Mouse (Mus musculus) brain, adult 2 months (tissue): Measurements from ENCODE around the gene Rnf151.
A peak's percentile ranks its signal among the peaks of the same experiment; 100 is the strongest.
"Not testable (repeated sequence)": the region's sequence is repeated elsewhere in the genome, so short reads cannot be mapped to it uniquely, and the experiment has no call there.

Experiments used
- DNase-seq: peaks from one replicate; pipeline ENCODE4 v3.0.0; 2011; ENCODE audit warnings: low read depth, low spot score

Rnf151 gene

DNA sequence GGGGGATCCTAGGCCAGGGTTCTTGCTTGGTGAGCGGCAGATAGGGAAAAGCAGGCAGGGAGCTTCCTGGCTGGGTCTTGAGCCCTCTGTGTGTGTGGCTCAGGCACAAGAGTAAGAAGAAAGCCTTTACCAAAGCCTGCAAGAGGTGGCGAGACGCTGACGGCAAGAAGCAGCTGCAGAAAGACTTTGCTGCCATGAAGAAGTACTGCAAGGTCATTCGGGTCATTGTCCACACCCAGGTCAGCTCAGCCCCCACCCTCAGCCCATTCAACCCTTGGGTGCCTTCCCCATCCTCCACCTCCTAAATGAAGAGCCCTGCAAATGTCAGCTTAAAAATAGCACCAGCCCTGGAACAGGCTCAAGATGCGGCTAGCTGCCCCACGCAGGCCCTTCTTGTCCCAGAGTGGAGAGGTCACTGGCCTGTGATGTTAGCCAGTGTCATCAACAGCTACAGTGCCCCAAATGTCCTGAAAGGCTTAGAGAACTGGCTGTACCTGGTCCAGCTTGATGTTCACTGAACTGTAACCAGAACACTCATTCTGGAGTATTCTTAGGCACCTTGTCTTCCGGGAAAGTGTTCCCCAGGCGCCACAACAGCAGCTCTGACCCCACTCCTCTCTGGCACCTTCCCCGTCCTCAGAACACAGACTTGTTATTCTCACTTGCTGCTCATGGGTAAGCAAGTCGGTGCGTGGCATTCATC lies 14.5 kb upstream of the Rnf151 start:
- DNase-seq, result no peak

DNA sequence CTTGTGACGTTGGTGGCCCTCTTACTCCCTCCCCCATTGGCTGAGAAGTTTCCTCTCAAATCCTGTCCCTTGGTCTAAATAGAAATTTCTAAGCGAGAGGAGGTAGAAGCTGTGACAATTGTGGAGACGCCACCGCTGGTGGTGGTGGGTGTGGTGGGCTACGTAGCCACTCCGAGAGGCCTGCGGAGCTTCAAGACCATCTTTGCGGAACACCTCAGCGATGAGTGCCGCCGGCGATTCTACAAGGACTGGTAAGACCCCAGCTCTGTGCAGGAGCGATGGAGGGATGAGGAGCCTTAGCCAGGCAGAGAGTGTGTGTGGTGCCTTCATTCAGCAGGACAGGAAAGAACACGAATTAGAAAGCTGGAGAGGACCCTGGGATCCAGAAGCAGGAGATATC lies 12.9 kb upstream of the Rnf151 start:
- DNase-seq, result no peak

DNA sequence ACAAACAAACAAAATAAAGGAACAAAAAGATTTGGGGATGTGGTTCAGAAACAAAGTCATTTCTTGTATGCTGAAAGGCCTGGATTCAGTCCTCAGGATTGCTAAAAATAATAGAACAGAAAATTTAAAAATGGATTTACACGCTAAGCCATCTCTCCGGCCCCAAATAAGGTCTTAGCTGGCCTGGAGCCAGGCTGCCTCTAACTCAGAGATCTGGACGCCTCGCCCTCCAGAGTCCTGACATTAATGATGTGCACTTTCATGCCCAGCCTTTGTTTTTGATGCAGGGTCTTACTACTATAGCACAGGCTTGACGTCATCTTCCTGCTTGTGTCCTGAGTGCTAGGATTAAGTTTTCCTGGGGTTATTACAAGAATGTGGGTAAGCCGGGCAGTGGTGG lies 11.2 kb upstream of the Rnf151 start:
- no peak for DNase-seq

DNA sequence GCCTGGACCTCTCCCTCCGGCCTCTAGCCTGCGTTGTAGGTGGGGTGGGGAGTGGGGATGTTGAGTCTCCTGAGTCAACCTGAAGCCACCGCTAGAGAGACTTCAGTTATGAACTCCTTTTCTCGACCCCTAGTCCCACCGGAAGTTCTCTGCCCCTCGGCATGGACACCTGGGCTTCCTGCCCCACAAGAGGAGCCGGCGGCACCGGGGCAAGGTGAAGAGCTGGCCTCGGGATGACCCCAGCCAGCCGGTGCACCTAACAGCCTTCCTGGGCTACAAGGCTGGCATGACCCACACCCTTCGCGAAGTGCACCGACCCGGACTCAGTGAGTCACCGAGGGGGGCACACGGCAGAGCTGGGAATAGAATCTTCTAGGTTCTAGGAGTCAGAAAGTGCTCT lies 10.3 kb upstream of the Rnf151 start:
- no peak for DNase-seq

DNA sequence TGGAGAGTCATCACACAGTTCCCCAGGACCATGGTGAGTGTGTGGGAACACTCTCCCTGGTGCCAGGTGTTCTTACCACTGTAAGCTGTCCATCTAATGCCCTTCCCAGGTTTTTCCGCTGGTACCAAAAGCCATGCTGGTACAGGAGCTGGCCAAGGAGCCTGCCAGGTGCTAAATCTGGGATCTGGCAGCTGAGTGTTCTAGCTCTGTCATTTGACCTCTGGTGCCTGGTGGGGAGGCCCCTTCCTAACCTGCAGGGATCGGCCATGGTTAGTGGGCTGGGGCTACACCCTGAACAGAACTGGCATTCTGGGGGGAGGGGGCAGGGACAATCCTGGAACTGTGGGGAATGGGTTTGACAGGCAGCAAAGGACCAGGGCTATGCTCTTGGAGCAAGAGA lies 9.8 kb upstream of the Rnf151 start, which contains the start of gene Rpl3l:
Gene Rpl3l, plus strand, starts transcription at position 203 of the 400 bp plus-strand sequence.
- no peak for DNase-seq

DNA sequence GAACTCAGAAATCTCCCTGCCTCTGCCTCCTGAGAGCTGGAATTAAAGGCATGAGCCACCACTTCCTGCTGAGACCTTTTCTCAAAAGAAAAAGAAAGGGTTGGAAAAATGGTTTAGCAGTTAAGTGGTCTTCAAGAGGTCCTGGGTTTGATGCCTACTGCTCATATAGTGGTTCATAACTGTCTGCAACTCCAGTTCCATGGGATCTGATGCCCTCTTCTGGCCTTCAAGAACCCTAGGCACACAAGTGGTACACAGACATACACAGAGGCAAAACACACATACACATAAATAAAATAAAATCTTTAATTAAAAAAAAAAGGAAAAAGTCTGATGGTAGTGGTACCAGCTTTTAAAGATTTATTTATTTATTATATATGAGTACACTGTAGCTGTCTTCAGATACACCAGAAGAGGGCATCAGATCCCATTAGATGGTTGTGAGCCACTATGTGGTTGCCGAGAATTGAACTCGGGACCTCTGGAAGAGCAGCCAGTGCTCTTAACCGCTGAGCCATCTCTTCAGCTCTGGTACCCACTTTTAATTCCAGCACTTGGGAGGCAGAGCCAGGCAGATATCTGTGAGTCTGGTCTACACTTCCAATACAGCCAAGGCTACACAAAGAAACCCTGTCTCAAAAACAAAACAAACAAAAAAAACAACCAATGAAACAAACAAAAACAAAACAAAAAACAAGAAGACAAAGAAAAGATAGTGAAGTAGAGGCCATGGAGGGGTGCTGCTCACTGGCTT lies 8.0 kb upstream of the Rnf151 start:
- no peak for DNase-seq

DNA sequence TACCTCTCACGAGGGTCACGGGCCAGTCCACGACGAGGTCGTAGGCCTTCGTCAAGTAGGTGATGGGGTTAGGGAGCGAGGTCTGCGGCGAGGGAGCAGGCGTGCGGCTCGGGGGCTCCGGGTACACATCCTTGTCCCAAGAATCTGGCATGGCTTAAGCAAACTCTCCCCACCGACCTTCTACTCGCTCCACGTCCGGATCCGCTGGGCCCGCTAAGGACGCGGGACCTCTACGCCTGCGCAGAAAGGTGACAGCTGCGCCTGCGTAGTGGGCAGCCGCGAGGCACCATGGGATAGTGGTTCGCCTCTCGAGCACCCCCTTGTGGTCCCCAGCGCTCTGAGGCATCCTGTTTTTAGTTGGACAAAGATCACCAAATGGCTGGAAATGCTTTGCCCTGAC lies 6.3 kb upstream of the Rnf151 start, which contains the start of gene Ndufb10:
Gene Ndufb10, minus strand, starts transcription at position 295 of the 400 bp plus-strand sequence.
- DNase-seq, result peak; percentile 96

DNA sequence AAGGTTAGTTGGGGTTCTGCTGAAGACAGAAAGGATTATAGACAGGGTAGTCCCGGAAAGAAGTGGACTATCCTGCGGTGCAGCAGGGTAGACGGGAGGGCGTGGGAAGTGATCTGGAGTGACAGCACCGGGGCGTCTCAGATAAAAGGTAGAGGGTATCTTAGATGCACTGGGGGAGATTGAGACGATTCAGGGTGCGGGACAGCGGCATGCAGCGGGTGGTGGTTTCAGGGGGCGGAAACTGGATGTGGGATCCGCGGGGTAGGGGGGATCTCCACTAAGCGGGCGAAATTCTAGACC lies 6.0 kb upstream of the Rnf151 start:
- DNase-seq, result no peak

DNA sequence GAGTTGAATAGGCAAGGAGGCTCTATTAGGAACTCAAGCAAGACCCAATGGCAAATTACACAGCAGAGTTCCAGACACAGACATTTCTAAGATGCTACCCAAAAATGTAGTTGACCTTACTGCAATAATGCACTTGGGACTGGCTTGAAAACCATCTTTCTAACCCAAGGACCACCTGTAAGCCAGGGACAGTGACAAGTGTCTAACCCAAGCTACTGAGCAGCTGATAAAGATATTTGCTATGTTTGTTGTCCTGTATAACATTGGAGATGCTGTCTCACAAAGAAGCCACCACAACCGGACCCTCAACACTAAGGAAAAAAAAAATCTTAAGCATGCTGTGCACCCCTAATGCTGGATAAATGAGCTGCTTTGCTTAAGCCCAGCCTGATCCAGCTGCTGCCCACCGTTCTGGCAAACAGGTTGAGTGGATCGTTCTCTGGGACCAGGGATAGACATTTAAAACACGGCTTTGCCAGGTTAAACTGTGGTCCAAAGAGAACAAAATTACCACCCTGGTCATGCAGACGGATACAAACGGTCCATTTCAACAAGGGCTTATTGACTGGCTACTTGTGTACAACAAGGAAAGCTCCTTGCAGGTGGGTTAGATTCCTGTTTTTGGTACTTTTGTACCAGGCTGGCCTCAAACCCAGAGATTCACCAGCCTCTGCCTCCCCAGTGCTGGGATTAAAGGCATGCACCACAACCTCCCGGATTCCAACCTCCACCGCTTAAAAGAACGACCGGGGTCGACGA lies 5.4 kb upstream of the Rnf151 start:
- no peak for DNase-seq

DNA sequence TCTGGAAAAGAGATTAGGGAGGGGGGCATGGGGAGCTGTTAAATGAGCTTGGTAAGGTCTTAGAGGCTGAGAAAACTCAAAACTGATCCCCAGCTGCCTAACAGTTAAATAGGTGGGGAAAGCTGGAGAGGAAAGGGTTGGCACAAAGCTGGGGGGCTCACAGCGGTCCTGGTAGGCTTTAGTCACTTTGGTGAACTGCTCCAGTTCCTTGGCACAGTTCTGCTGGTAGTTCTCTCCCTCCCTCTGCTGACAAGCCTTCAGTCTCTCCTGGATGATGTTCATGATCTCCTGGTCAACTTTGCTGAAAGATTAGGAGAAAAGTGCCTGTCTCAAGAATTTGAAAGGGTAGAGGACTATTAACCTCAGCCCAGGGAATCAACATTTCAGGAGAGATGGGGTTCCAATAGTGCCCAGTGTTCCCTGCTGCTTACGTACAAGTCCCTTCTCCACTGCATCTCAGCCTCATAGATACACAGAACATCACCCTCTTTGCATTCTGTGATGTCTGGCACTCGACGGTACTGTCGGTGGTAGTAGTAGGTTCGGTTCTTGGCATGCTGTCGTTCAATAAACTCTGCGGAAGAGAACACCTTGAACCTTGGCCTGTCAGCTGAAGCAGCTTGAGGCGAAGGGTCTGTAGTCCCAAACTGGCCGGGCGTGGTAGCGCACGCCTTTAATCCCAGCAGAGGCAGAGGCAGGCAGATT lies 4.5 kb upstream of the Rnf151 start:
- no peak for DNase-seq

DNA sequence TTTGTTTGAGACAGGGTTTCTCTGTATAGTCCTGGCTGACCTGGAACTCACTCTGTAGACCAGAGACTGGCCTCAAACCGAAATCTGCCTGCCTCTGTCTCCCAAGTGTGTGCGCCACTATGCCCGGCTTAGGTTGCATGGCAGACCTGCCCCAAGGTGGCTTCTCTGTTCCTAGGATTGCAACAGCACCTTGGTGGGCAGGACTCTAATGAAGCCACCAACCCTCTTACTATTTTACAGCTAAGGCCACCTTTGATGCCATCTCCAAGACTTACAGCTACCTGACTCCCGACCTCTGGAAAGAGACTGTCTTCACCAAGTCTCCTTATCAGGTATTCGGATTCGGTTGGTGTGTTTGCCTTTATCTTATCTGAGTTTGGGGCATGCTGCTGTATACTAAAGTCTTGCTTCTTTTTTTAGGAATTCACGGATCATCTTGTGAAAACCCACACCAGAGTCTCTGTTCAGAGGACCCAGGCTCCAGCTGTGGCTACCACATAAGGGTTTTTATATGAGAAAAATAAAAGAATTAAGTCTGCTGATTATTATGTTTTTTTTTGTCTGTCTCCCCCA lies 3.6 kb upstream of the Rnf151 start:
- DNase-seq, result not testable (repeated sequence)

DNA sequence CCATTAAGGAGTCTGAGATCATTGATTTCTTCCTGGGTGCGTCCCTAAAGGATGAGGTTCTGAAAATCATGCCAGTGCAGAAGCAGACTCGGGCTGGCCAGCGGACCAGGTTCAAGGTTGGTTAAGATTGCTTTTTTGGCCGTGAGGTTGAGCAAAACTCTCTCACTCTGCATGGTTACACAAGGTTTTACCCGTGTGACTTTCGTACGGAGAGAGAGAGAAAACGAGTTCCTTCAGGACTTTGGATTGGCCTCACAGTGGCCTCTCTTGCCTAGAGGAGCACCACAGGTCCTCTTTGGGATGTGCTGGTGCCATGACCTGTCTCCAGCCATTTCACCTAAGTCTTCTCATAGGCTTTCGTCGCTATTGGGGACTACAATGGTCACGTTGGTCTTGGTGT lies 2.8 kb upstream of the Rnf151 start:
- not testable (repeated sequence) for DNase-seq

DNA sequence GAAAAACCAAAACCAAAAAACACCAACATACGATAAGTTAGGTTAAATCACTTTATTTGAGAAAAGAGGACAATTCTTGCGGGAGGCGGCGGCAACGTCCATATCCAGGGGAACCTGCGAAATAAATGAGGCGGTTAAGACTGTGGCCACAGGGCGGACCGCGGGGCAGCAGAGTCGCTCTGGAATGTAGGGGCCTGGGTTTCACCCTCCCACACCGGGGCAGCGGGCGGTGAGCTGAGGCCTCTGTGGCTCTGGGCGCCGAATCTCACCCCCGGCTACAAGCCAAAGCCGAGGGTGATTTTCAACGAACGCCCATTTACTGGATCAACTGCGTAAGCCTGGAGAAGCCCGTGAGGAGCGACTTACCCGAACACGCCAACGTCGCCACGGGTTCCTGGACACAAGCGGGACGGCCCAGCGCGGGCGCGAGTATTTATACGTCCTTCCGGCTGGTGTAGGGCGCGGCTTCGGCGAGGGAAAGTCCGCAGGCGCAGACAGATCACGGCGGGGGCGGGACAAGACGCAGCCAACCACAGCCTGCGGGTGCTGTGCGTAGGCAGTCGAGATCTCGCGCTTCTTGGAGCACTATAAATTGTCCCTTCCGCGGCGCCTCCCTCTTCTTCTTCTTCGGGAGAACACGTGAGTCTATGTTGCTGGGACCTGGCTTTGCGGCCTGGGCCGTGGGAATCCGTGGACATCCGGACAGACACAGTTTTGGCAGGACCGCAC lies 1.8 kb upstream of the Rnf151 start:
- peak; percentile 100 for DNase-seq

DNA sequence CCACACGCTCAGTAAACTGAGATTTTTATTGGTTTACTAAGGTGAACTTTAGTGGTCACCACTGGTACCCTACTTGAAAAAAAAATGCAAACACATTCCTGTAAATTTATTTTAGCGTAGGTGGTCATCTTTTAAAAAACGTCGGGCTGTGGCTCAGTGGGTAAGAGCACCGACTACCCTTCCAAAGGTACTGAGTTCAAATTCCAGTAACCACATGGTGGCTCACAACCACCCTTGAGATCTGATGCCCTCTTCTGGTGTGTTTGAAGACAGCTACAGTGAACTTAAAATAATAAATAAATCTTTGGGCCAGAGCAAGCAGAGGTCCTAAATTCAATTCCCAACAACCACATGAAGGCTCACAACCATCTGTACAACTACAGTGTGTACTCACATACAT lies 1.1 kb upstream of the Rnf151 start:
- DNase-seq, result not testable (repeated sequence)

DNA sequence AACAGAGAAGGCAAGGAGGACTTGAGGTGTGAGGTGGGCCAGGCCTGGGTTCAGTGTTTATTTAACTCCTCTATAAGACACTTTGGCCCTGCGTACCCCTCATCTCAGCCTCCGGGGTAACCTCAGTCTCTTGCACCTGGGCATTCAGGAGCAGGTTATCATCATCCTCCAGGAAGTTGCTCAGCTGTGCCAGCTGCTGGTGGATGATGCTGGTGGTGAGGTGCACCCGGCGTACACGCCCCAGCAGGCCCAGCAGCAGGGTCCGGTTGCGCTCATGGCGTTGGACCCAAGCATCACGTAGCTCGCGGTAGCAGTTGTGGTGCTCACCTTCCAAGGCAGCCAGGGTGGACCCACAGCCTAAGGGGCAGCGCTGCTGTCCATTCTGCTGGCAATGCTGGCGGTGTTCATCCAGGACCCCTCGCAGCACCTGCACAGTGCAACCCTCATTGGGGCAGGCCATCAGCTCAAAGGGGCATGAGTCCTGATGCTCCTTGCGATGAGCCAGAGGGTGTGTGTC lies 1.6 kb downstream of the Rnf151 start:
- DNase-seq, result no peak

DNA sequence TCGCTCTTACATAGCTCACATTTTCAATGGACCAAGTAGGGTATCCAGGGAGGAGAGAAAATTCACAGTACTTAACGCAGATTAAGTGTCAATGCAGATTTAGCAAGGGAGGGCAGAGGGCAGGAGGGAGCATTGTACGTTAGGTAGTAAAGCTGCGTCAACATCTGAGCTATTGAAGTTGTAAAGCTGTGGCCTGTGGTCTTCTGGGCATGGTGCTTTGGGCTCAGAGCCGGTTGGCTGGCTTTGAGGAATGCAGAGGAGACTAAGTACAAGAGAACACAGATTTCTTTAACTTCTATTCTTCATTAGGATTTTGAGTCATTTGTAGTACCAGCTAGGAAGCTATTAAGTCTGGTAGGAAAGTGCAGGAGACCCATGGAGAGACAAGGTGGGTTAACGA lies 2.3 kb downstream of the Rnf151 start:
- DNase-seq, result no peak

DNA sequence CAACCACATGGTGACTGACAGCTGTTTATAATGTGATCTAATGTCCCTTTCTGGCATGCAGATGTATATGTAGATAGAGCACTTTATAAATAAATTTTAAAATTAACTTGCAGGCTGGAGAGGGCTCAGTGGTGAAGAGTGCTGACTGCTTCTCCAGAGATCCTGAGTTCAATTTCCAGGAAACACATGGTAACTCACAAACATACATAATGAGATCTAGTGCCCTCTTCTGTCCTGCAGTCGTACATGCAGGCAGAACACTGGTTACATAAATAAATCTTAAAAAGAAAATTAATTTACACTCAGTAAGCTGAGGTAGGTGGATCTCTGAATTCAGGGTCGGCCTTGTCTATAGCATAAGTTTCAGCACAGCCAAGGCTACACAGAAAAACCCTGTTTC lies 9.2 kb downstream of the Rnf151 start:
- peak; percentile 72 for DNase-seq

DNA sequence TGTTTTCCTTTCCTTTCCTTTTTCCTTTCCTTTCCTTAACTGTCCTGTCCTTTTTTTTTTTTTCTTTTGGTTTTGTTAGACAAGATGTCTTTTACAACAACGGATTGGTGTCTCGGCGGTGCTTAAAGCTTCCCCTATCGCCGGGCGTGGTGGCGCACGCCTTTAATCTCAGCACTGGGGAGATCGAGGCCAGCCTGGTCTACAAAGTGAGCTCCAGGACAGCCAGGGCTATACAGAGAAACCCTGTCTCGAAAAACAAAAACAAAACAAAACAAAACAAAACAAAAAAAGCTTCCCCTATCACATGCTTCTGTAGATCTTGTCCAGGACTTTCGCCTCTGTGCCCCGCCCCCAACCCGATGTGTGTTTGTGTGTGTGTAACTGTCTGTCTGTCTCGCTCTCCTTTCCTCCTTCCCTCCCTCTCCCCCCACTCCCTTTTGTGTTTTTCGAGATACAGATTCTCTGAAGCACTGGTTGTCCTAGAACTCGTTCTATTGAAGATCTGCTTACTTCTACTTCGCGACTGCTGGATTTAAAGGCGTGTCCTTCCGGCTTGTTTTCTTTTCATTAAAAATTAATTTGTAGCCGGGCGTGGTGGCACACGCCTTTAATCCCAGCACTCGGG lies 9.9 kb downstream of the Rnf151 start:
- no peak for DNase-seq

DNA sequence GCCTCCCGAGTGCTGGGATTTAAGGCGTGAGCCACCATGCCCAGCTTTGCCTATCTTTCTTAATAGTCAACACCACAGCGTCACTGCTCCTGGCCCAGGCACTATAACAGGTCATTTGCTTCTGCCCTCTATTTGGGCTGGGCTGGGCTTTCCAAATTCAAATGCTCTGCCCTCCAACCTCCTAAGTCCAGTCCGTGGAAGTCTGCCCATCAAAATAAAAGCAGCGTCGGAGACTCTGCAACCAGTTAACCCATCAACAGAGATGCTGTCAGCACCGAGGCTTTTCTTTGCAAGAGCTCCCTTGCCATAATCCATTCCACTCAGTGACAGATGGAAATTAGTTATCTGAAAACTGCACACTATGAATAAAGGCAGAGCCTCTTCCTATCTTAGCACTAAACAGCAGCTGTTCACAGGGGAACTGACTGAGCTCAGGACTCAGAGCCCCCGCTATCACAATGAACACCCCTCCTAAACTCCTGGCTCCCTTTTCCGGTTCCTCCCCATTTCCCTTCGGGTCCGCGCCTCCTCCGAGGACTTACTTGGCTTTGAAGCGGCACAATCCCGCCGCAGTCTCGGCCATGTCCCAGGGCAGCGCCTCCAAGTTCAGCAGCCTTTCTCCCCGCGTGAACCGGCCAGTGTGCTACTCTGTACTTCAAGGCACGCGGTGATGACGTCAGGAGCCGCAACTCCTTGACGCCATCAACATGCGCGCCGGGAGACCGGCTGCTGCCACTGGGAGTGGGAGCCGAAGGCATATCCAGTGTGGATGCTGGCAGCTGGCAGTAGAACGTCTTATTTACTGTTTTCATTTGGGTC lies 10.7 kb downstream of the Rnf151 start, which contains the start of gene Tbl3:
Gene Tbl3, minus strand, starts transcription at position 679 of the 819 bp plus-strand sequence.
- peak; percentile 97 for DNase-seq
